Mouse (Mus musculus) heart, postnatal 36 days (tissue): ENCODE results near the gene Rpusd4. TPM values are rescaled to one million over a fixed set of nuclear protein-coding genes. Genes with fewer than 3 reads are reported as not detected.

Experiments used
- DNase-seq, 2 experiments: peaks; one replicate each; pipeline ENCODE4 v3.0.0; 2021 to 2022
- intact Hi-C: fragments of 180-260 bp; cut with DNase I; formaldehyde crosslinking; loops from one replicate; pipeline ENCODE4 v1.15.1; 2025
- total RNA-seq, 2 experiments: library from RNA; stranded (reverse); gene quantifications; 2 replicates each; pipeline ENCODE4 v1.2.3; 2021

Rpusd4 gene
- total RNA-seq: 10 to 100 TPM; 12.6 to 15.3 TPM

DNA sequence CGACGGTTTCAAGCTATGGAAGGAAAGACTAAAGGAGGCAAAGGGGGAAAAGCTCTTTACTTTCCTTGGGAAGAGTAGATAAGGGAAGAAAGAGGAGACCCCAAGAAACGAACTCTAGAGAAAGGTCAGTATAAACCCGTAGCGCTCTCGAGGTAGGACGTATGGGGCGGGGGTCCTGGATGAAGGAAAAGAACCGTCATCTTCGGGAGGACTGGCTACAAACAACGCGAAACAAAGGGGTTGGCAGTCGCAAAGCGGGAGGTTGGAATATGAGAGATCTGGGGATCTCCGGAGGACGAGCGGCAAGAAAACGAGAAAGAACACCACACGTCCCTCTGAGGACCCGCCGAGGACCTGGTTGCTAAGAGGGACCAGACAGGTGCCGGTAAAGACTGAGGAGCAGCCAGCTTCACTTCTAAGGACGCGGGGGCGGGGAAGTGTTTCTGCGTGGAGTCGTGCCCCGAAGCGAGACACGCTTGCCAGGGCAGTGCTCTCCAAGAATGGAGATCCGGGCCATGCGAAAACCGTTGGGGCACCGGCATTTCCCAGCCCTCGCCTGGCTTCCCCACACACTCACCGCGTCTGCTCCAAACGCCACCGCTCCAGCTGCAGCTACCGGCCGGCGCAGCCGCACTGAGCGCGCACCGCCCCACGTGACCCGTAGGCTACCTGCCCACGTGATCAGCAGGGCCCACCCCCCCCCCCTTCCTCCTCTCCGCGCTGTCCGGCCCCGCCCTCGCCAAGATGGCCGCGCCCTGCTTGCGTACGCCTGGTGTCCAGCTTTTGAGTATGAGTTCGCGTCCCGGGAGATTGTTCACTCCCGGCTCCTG, at the start of gene Rpusd4, which contains the start of gene Fam118b:
Rpusd4 (plus strand) TSS at position 720 of the 830 bp plus-strand sequence.
Fam118b (minus strand) TSS at position 660 of the 830 bp plus-strand sequence.
- intact Hi-C loops: loop anchor here (1.0 to 5.0 kb wide), 2 partner anchors 56 to 235 kb away; partner anchors contain the start of gene Foxred1

GRCm38 (mm10) chr9:35217963-35218362, 49.7 kb upstream of the Rpusd4 start:
- intact Hi-C loops: no loop called here
- DNase-seq: no peak

More for the DNA sequence above, at the start of gene Rpusd4, which contains the start of gene Fam118b:
- peak; percentile 89 to 91 for DNase-seq

- no peak for DNase-seq
- intact Hi-C loops: no loop called here
These were observed 44.2 kb upstream of the Rpusd4 start for GRCm38 (mm10) chr9:35223466-35223865.

DNA sequence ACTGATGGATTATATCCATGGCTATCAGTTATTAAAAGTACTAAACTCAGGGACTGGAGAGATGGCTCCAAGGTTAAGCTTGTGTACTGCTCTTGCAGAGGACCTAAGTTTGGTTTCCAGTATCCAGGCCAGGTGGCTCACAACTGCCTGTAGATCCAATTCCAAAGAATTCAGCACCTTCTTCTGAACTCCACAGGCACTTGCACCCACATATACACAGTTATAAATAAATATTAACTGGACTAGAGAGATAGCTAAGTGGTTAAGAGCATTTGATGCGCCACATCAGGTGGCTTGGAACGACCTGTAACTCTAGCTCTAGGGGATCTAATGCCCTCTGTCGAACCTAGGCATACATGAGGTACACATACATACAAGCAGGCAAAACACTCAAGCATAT, 39.0 kb upstream of the Rpusd4 start:
- intact Hi-C loops: no loop called here
- no peak for DNase-seq

- intact Hi-C loops: no loop called here
- DNase-seq: no peak
These were observed 31.7 kb upstream of the Rpusd4 start for GRCm38 (mm10) chr9:35235996-35236395.

DNA sequence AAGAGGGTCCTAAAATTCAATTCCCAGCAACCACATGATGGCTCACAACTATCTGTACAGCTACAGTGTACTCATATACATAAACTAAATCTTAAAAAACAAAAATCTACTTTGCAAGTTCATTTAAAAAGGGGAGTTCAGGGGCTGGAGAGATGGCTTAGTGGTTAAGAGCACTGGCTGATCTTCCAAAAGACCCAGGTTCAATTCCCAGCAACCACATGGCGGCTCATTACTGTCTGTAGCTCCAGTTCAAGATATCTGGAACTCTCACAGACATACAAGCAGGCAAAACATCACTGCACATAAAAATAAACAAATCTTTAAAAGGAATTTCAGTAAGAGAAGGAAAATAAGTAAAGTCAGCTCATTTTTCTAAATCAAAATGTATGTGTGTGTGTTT, 29.3 kb upstream of the Rpusd4 start:
- DNase-seq: no peak
- intact Hi-C loops: no loop called here

- intact Hi-C loops: no loop called here
- no peak for DNase-seq
These were observed 28.6 kb upstream of the Rpusd4 start for GRCm38 (mm10) chr9:35238915-35239571.

DNA sequence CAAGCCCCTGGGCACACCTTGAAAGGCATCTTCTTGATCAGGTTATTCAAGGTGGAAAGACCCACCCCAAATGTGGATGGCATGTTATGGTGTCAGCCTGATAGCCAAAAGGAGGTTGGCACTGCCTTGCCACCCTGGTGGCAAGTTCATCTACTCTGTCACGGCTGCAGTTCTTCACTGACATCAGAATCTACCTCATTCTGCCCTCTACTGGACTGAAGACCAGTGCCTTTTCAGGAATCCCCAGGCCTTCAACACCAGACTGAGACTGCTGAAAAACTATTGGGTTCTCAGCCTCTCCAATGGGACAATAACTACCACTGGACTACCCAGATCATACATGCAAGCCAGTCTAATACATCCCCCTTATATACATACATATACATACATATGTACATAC, 27.9 kb upstream of the Rpusd4 start:
- intact Hi-C loops: no loop called here
- no peak for DNase-seq

GRCm38 (mm10) chr9:35247405-35247804, 20.3 kb upstream of the Rpusd4 start:
- intact Hi-C loops: no loop called here
- no peak for DNase-seq

DNA sequence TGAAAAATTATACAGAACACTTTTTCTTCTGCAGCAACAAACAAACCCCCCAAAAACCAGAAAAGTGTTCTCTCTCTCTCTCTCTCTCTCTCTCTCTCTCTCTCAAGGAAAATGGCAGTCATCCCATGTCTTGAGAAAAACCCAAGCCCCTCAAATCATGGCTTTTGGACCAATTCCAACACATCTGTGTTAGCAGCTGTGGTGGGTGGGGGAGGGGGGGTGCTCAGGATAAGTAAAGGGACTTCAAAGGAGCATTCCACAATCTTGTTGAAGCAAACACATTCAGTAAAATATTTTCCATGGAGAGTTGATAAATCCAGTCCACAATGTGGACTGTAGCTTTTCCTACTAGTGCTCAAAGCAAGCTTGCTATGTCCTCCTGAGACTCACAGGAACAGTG, 18.2 kb upstream of the Rpusd4 start:
- intact Hi-C loops: no loop called here
- DNase-seq: no peak

DNA sequence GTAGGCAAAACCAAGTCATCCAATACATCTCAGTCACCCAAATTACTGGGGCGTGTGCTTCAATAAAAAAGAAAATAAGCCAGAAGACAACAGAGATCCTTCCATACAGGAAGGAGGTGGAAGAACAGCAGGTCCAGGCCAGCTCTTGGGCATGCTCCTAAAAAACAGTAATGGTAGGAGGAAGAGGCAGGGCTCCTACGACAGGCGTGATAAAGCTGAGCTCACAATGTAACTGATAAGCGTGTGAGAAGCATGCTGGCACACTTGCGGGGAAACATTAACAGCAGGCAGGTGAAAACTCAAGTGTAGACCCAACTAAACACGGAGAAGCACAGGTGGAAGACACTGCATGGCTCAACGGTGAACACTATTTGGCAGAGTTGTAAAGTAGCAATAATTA, 10.3 kb upstream of the Rpusd4 start:
- DNase-seq: no peak
- intact Hi-C loops: no loop called here

GRCm38 (mm10) chr9:35262418-35262817, 5.2 kb upstream of the Rpusd4 start:
- no peak for DNase-seq
- intact Hi-C loops: no loop called here

DNA sequence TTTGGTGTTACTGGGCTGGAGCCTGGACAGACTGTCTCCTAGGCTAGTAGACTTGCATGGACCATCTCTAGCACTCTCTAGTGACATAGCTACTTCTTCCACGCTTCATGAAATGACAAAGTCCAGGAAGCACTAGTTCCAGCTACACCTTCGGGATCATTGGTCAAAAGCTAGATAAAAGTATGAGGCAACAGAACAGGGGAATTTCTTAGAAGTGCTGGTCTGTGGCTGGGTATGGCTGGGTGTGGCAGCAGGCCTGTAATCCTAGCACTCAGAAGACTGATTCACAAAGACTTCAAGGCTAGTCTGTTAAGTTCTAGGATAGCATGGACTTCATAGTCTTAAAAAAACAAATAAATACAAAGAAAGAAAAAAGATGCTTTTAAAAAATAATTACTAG, 4.2 kb upstream of the Rpusd4 start:
- no peak for DNase-seq
- intact Hi-C loops: no loop called here

- intact Hi-C loops: no loop called here
- DNase-seq: no peak
These were observed 3.2 kb upstream of the Rpusd4 start for GRCm38 (mm10) chr9:35264509-35264908.

DNA sequence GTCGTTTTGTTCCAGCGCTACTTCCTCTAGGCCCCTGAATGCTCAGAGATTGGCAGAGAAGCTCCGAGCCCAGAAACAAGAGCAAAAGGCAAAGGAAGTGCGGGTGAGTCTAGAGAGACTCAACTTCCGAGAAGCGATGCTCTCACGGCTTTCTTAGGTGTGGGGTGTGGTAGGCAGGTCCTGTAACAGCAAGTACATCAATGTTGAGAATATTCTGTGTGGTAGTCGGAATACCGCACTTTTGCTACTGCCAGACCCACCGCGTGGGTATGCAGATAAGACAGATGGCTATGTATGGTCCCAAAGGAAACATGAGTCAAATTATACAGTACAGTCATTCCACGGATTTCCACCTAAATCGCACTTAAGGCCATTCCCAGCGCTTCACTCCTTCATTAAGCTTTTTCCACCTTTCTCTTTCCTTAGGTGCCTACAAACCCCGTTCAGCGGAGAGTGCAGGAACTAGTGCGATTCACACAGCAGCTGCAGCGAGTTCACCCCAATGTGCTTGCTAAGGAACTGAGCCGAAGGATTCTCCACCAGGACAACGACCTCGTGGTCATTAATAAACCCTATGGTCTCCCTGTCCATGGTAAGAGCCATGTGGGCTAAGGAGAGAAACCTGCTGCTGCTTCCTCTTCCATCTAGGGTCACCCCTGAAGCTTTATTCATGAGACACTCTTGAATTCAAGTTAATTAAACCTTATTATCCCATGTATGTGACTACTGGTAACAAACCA, 481 bp downstream of the Rpusd4 start:
- intact Hi-C loops: loop anchor here (1.0 to 5.0 kb wide), 2 partner anchors 57 to 236 kb away; partner anchors contain the start of gene Foxred1
- DNase-seq: no peak

DNA sequence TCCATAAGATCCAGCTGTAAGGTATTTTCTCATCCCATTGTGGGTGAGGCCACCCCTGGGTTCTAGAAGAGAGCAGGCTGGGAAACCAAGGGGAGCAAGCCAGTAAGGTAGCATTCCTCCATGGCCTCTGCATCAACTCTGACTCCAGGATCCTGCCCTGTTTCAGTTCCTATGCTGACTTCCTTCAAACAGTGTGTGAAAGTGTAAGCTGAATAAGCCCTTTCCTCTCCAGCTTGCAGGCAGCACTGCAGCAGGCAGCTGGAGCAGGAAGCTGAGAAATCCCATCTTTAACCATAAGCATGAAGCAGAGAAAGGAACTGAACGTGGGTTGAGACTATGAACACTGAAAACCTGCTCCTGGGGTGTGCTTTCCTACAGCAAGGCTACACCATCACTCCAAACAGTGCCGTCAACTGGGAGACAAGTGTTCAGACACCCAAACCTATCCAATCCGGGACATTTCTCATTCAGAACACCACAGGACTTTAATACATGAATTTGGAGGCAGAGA, 10.2 kb downstream of the Rpusd4 start:
- intact Hi-C loops: no loop called here
- DNase-seq: no peak

- intact Hi-C loops: no loop called here
- peak in 1 of 2 experiments; percentile 44 for DNase-seq
These were observed 10.8 kb downstream of the Rpusd4 start for GRCm38 (mm10) chr9:35278451-35278850.

DNA sequence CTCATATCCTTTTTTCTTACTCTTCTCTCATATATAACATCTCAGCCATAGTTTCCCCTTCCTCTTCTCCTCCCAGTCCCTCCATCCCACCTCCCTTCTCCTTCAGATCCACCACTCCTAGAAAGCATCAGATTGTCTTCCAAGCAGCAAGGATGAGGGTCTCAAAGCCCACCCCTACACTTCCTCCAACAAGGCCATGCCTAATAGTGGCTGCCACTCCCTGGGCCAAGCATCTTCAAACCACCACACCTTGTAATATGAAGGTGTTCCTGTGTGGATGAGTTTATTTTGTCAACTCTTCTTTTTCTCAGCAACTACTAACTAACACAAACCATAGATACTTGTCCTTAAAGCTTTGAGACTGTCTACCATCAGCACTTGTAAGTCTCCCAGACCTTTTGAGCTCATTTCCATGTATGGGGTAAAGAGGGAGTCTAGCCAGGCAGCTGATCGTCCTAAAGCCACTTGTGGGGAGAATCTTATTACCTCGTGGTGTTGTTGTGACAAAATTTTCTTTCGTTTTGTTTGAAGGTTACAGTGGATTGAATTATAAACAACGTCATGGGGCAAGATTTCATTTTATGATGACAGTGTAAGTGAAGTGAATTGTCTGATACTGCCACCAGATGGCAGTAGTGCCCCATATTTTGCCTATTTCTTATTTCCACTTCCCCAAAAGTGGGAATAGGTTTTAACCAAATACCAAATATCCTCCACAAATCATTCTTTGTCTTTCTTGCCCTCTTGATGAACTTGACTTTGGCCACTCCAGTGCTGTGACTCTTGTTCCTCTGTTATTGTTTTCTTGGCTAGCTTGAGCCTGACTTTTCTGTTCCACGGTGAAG, 14.6 kb downstream of the Rpusd4 start:
- intact Hi-C loops: loop anchor here (1.0 to 5.0 kb wide), 4 partner anchors 140 to 259 kb away; partner anchors contain the start of gene Cdon
- peak; percentile 64 to 73 for DNase-seq

DNA sequence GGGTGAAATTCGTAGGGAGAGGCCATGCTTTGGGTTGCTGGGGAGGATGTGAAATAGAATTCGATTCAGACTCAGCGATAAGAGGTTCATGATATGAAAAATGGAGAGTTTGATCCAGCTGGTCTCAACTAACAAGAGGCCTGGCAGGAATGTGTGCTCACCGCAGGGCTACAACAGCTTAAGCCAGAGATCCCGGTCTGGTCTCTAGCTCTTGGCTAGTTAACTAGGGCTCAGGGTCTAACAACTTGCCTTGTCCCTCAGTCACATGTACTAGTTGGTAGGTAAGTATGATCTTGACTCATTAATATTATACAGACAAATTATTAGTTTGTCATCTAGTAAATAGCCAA, 15.2 kb downstream of the Rpusd4 start:
- intact Hi-C loops: loop anchor here (1.0 to 5.0 kb wide), 4 partner anchors 139 to 258 kb away; partner anchors contain the start of gene Cdon
- no peak for DNase-seq
